Mouse (Mus musculus) embryo, embryonic 9.5 days (tissue): ENCODE measurements around the gene A630076J17Rik.
A peak's percentile ranks its signal among the peaks of the same experiment; 100 is the strongest.

ENCODE experiments used
- DNase-seq: peaks from one replicate; pipeline ENCODE4 v3.0.0-alpha.2; 2017; ENCODE audit errors: extremely low spot score

The A630076J17Rik gene

GRCm38 (mm10) chr3:107229822-107230221 lies 592 bp upstream of the A630076J17Rik start:
- no peak for DNase-seq

DNA sequence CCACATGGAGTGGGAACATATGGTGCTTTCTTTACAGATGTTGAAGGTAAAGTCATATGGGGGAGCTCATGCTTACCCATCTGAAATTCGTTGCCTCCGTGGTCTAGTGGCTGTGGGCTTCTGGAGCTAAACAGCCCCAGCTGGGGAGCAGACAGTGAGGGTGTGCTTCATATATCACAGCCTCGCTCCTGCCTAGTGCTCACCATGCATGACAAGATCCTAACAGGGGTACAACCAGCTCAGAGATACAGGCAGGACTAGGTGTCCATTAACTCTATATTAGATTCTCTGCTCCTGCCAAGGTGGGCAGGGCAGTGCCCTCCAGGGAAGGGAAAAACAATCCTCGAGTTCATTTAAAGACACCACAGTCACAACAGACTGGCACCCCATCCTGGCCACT lies 788 bp downstream of the A630076J17Rik start:
- DNase-seq: no peak

- DNase-seq: peak; percentile 83
Observed at GRCm38 (mm10) chr3:107233351-107233813, 3.0 kb downstream of the A630076J17Rik start.

DNA sequence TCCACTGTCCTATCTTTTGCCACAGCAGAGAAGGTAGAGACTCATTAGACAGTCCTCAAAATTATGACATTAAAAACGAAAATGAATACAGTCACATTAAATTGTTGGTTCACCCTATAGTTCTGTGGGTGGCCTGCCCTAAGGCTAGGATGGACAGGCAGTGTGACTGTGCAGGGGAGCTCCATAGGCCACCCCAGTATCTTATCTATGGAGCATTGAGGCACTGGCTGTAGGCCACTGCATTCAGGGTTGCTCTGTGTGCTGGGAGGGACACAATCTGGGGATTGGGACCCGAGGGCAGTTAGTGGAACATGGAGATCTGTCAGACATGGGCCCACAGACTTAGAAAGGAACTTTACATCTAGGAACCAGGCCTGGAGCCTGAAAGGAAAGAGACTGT lies 3.5 kb downstream of the A630076J17Rik start:
- no peak for DNase-seq

DNA sequence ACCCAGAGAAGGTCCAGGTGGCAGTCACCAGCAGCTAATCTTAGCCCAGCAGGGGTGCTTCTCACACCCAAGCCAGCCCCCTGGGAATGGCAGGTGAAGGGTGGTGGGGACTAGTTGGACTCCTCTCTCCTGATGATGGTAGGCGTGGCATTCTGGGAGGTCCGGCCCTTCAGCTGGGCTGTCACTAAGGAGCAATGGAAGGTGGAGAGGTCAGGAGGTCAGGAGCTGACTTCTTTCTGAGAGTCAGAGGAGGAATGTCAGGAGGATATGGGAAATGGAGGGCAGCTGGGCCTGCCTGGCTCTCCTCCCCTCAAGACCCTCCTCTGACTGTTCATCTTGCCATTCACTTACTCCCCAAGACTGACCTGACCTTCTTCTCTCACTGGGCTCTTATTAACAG lies 7.6 kb downstream of the A630076J17Rik start:
- peak; percentile 12 for DNase-seq

DNA sequence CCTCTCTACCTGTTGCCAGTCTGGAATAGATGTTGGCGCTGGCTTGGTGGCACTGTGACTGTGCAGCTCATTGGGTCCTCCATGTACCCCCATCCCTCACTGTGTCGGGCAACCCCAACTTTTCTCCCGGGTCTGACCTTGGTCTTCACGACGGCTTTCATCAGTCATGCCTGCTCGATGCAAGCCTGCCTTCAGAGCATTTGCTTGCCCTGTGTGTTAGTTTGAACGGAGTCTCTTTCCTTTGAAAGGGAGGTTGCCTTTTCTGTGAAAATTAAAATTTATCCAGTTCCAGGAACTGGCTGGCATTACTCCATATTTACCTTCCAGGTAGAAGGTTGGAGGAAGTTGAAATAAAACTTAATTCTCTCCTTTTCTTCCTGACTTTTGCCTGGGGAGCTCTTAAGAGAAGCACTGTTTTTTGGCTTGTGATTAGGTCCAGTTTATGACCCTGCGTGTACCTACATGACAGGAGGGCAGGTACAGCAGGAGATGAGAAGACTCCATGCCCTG lies 8.1 kb downstream of the A630076J17Rik start:
- no peak for DNase-seq

GRCm38 (mm10) chr3:107239607-107240006 lies 9.2 kb downstream of the A630076J17Rik start, which contains the start of gene Prok1:
TSS of gene Prok1 (minus strand) at chr3:107239707.
- no peak for DNase-seq

GRCm38 (mm10) chr3:107241389-107242094 lies 11.1 kb downstream of the A630076J17Rik start:
- no peak for DNase-seq

GRCm38 (mm10) chr3:107246876-107247275 lies 16.5 kb downstream of the A630076J17Rik start:
- DNase-seq: no peak

- no peak for DNase-seq
Observed at GRCm38 (mm10) chr3:107249042-107249441, 18.6 kb downstream of the A630076J17Rik start.

GRCm38 (mm10) chr3:107250320-107250719 lies 19.9 kb downstream of the A630076J17Rik start:
- DNase-seq: no peak

DNA sequence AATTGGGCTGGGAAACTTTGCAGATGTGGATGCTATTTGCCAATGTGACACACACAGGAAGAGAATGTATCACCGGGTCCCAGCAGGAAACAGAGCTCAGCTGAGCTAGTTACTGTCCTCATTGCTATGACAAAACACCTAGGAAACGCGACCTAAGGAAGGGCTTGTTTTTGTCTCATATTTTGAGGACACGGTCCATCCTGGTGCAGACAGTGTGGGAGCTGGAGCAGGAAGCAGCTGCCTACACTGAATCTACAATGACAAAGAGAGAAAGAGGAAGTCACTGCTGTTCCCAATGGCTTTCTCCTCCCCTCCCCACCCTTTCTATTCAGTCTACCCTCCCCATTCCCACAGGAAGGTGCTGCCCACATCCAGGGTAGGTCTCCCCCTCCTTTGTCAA lies 21.6 kb downstream of the A630076J17Rik start:
- DNase-seq: no peak

DNA sequence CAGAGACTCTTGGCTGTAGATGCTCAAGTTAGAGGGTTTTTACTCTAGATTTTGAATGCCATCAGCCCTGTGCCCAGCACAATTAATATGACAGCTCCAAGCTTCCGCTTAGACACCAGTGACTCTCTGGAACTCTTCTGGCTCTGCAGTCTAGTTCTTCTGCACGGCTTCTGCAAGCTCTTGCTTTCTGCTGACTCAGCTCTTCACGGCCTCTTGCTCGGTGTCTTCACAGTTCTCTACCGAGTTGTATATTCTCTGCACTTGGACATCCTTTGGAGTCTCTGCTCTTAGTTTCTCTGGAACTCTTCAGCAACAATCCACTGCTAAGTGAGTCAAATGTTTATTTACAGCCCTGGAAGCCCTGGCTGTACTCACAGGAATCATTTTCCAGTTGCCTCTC lies 23.5 kb downstream of the A630076J17Rik start:
- DNase-seq: no peak

- DNase-seq: no peak
Observed at GRCm38 (mm10) chr3:107255992-107256391, 25.6 kb downstream of the A630076J17Rik start.

DNA sequence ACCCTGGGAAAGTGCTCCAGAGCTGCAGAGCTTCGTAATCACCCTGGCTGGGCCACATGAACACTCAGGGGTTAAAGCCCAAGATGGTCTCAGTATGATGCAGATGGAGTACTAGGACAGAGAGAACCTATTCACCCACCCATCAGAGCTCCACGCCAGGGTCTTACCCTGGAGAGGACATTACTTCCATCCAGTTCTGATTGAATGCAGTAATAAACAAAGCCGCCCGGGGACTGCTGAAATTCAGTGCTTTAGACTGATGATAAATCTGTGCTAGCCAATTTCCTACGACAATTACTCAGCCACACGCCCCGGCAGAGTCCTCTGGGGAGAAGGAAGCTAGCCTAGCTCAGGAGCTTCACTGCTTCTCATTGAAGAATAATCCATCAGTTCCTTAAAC lies 26.3 kb downstream of the A630076J17Rik start:
- no peak for DNase-seq

- DNase-seq: no peak
Observed at GRCm38 (mm10) chr3:107257924-107258323, 27.5 kb downstream of the A630076J17Rik start.

DNA sequence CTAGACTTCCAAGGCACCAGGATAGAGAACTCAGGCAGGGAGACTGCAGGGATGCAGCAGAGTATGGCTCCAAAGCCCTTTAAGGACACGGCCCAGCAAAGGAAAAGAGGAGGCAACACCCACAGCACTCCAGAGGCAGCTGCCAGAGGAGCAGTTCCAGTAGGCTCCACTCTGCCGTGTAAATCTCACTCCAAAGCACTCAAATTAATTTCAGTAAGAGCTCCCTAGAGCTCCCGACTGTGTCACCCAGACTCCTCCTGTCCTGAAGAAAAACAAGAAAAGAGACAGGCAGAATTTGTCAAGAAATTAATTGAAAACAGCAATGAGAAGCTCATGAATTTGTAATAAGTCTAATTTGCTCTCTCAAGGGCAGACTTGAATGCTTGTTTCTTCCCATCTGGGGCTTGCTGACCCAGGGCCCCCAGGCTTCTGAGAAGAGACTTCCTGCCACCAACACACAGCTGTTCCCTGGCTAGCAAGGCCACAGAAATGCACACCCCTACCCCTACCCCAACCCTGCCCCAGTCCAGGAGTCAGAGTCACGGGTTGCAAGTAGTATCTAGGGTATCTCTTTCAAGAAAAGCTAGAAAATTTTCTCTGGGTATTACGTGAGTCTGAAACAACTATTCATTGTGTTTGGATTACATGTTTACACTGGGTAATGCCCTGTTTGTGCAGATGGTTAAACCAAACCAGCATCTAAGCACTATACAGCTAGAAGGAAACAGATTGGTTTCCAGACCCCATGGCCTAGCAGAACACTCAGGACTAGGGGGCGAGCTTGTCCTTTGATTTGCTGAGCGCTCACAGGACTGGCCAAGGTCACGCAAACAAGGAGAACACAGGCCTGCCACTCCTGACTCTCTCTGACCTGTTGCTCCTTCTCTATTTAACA lies 30.8 kb downstream of the A630076J17Rik start:
- DNase-seq: peak; percentile 19

GRCm38 (mm10) chr3:107261851-107262165 lies 31.4 kb downstream of the A630076J17Rik start:
- DNase-seq: no peak

- no peak for DNase-seq
Observed at GRCm38 (mm10) chr3:107266814-107267345, 36.5 kb downstream of the A630076J17Rik start.

DNA sequence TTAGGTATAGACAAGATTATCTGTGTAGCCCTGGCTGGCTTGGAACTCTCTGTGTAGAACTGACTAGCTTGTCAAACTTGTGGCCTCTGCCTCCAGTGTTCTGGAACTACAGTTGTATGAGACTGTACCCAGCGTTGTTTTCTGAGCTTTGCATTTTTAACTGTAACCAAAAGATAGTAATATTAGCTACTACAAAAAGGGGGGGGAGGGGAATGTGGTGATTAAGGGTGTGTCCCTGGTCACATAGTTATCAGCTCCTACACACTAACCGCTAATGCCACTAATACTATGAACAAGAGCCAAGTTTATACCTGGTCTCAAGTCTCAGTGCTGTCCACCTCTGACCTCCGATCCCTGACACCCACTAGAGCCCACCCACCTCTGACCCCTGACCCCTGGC lies 42.0 kb downstream of the A630076J17Rik start:
- DNase-seq: no peak

GRCm38 (mm10) chr3:107273820-107274219 lies 43.4 kb downstream of the A630076J17Rik start:
- DNase-seq: peak; percentile 58

- DNase-seq: no peak
Observed at GRCm38 (mm10) chr3:107275351-107275750, 44.9 kb downstream of the A630076J17Rik start.
